Mouse (Mus musculus) adipose tissue, adult 10 weeks (tissue): Measurements from ENCODE around the gene Zkscan16. TPM values are rescaled to one million over a fixed set of nuclear protein-coding genes. Genes with fewer than 3 reads are reported as not detected.

ENCODE experiments used
- polyA plus RNA-seq: library from polyadenylated mRNA; stranded (reverse); fragments of 350-450 nt; fragmentation: Illumina TruSeq; extraction: RNeasy Lipid Tissue Mini Kit (QIAGEN cat#74804); gene quantifications from one replicate; pipeline ENCODE4 v1.2.3, GENCODE M21; 2014; ENCODE audit warnings: low read depth, low replicate concordance

Gene Zkscan16
- 1.3 TPM for polyA plus RNA-seq

GRCm38 (mm10) chr4:58943420-58944205 is at the start of gene Zkscan16:
Gene Zkscan16 (plus strand): TSS chr4:58943628.

GRCm38 (mm10) chr4:58912629-58913335 is 30.6 kb upstream of the Zkscan16 start, which contains the start of gene Ecpas:
Gene Ecpas (minus strand): TSS chr4:58912749.

GRCm38 (mm10) chr4:58986540-58987190 is 43.2 kb downstream of the Zkscan16 start, which contains the start of gene Ptgr1:
Gene Ptgr1 (minus strand): TSS chr4:58987119.

GRCm38 (mm10) chr4:58994762-58995161 is 51.3 kb downstream of the Zkscan16 start, which contains the start of gene Dnajc25:
Gene Dnajc25 (plus strand): TSS chr4:58995062.

GRCm38 (mm10) chr4:59002948-59003805 is 59.7 kb downstream of the Zkscan16 start, which contains the start of gene Gm20503:
Gene Gm20503 (plus strand): TSS chr4:59003210.

Other genes with a start within 250 kb of the Zkscan16 start
- gene Olfr267, start 155.9 kb upstream of the Zkscan16 start, polyA plus RNA-seq: not detected
- 44.0 TPM for gene Ecpas, start 30.9 kb upstream of the Zkscan16 start, polyA plus RNA-seq
- 4.6 TPM for gene Ptgr1, start 43.5 kb downstream of the Zkscan16 start, polyA plus RNA-seq
- 10.7 TPM for gene Dnajc25, start 51.4 kb downstream of the Zkscan16 start, polyA plus RNA-seq
- not detected for gene Gm20503, start 59.6 kb downstream of the Zkscan16 start, polyA plus RNA-seq
- gene Gng10, start 91.5 kb downstream of the Zkscan16 start, polyA plus RNA-seq: 25.2 TPM
- 0.07 TPM for gene AI481877, start 195.4 kb downstream of the Zkscan16 start, polyA plus RNA-seq
- 11.2 TPM for gene Ugcg, start 245.6 kb downstream of the Zkscan16 start, polyA plus RNA-seq